Mouse (Mus musculus): ENCODE data around the gene Galt.

DNA sequence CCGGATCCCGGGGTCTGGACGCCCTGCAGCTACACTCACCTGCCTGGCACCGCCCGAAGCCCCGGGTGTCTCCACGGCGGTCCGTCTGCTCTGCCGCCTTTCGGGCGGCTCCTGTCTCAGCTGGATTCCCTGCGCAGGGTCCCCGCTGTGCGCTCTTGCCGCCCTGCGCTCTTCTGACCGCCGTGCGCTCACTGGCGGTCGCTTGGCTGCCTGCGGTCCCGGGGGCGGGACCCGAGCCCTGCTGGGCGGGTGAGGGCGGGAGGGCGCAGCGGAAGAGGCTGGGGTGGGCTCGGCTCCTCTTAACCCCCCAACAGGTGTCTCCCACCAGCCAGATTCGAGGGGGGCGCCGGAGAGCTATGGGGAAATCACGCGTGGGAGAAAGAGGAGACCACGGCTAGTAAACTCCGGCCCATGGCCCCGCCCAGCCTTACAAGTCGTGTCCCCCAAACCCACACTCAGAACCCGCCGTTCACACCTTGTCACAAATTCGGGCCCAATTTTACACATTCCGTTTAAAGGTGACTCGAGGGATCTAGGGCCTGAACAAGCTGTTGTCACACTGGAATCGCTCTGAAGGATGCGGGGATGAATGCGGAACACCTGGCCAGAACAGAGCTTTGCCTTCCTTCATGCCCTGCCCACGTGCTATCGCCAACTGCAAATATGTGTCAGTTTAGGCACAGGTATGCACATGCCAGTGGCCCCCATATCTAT, 23.8 kb upstream of the Galt start, which contains the start of gene Arid3c:
- TF ChIP-seq CTCF (IDR thresholded peaks at IDR 0.05; ENCODE audit: borderline replicate concordance, control insufficient read depth, extremely low read depth, insufficient read depth, low read length, poor library complexity) (no peak), POLR2A (IDR thresholded peaks at IDR 0.05; ENCODE audit: control insufficient read depth, extremely low read depth, insufficient read depth, low read length, poor library complexity) (no peak)

Measured in thymus, adult 2 months (tissue).